Mouse (Mus musculus) induced T-regulatory cell, adult 2 months (primary cell): ENCODE measurements around the gene Hhipl1.

ENCODE experiments used
- DNase-seq: peaks from one replicate; pipeline ENCODE4 v3.0.0-alpha.2; 2012; ENCODE audit warnings: low read depth

Hhipl1 gene

DNA sequence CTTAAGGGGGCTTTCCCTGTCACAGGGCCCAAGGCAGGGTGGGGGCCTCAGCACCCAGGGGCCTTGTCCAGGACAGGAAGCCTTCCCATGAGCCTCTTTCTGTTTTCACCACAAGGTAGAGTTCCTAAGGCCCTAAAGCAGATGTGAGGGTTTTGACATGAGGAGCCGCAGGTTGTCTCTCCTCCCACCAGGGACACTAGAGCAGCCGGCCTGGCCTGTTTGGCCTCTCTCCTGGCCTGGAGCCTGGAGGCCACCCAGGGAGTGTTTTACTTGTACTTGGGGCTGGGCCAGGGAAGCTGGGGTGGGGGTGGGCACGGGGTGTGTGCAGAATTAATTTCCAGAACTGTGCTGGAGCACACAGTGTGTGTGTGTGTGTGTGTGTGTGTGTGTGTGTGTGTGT, 59.3 kb downstream of the Hhipl1 start:
- DNase-seq: no peak

DNA sequence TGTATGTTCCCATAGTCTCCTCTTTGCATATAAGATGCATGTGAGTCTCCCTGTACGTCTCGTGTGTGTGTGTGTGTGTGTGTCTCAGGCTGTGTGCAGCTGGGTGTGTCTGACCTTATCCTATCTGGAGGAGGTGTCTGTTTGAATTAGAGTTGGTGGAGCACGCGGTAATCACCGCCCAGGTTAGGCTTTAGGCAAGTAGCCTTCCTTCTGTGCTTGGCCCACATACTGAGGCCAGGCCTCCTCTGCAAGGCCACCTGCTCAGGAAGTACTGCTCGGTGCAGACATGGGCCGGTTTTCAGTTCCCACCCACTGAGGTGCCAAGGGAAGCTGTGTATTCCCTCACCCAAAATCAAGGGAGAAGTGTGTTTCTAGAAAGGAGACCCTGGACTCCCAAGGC, 59.8 kb downstream of the Hhipl1 start:
- DNase-seq: no peak

DNA sequence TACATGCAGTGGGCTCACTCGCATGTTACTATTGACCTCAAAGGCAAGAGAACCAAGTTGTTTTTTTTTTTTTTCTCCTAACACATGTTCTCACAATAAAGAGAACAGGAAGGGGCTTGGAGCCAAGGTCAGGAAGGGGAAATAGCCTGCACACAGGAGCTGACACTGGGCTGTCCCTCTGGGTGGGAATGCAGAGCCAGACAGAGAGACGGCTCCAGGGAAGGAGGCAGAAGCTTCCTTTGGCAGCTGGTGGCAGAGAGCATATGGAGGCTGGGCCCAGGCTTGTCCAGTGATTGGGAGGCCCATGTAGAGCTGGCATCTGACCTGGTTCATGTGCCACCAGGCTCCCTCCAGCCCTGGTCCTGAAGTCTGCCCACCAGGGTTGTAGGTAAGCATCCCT, 61.8 kb downstream of the Hhipl1 start:
- DNase-seq: no peak

DNA sequence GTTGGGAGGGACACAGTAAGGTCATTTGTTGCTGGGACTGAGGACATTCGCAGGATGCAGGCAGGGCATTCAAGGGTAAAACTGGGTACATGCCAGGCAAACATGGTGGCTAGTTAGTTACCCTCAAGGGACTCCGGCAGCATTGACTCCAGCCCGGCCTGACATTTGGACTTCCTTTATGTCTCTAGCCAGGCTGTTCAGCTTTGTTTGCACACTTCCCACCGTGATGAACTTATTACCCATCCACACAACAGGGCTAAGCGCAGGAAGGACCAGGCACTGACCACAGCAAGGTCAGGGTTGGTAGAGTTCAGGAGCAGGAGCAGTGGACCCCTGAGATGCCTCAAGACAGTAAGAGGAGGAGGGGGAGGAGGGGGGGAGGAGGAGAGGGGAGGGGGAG, 62.9 kb downstream of the Hhipl1 start:
- no peak for DNase-seq

DNA sequence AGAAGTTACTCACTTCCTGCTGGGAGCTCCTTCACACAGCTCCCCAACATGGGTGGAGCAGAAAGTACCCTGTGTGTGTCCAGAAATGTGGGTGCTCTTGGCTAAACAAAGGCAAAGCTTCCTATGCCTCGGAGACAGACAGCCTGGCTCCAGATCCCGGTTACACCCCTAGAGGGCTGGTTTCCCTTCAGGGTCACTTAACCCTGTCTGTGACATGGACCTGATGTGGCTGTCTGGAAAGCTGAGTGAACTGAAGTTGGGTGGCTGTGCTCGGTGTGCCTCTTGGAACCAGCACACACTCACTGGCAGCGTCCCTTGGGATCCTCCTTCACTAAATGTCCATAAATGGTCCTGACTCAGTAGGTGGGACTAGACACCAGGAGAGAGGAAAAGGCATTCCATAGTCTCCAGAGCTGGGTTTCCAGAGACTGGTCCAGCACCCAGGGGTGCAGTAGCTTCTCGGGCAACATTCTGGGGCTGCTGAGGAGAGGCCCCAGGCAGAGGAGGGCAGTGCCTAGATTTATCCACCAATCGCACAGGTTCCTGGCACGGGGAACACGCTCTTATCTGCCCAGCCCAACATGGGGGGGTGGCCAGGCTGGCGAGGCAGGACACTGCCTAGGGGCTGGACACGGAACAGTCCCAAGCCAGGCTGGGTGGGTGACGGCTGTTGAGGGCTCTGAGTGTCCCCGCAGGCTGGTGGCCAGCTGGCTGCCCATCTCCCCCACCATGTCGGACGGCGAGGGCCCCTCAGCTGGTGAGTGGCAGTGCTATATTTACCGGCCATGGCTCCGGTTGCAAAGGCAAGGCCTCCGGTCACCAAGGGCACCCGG, 64.7 kb downstream of the Hhipl1 start, which contains the start of gene Eml1:
Gene Eml1, plus strand, starts transcription at position 362 of the 833 bp plus-strand sequence.
- DNase-seq: no peak

DNA sequence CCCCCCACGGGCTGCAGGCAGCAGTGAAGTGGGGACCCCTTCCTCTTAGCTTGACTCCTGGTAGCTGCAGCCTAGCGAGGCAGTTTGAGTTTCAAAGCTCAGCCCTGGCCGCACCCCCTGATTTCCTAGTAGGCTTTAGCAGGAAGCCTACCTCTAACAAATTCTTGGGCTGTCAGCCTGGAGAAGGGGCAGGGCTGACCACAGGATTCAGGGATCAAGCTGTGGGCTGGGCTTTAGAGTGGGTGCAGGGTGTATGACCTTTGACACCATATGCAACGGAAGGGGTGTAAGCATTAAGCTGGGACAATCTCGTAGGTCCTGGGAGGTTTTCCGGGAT, 65.3 kb downstream of the Hhipl1 start:
- no peak for DNase-seq

DNA sequence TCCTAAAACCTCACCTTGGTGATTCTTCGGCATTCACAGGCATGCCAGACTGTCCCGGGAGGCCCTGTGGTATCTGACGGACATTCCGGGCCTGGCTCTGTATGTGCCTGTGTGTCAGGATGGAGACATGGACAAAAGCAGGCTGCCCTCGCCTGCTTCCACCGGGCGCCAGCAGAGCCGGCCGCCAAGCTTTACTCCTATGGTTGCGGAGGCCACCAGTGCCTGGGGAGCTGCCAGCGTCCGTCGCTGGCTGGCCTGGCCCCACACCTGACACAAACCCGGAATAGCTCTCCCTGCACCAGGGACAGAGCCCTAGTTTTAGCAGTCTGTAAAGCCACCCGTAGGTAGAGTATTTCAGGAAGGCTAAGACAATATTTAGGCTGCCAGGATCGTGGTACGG, 66.2 kb downstream of the Hhipl1 start:
- no peak for DNase-seq

DNA sequence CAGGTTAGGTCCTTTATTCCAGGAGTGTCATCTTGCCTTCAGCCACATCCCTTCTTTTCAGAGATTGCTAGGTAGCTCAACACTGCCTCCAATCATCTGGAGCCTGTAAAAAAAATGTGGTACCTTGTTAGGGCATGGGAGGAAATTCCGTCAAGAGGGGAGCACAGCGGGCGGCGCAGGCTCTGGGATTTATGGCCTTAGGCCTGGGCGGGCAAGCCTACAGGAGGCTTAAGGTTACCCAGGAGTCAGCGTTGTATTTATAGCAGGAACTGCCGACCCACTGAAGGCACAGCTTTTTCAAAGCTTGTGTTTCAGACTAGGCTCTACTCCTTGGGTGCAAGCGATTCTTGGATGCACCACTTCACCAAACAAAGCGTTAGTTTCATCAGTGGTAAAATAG, 67.5 kb downstream of the Hhipl1 start:
- DNase-seq: no peak

DNA sequence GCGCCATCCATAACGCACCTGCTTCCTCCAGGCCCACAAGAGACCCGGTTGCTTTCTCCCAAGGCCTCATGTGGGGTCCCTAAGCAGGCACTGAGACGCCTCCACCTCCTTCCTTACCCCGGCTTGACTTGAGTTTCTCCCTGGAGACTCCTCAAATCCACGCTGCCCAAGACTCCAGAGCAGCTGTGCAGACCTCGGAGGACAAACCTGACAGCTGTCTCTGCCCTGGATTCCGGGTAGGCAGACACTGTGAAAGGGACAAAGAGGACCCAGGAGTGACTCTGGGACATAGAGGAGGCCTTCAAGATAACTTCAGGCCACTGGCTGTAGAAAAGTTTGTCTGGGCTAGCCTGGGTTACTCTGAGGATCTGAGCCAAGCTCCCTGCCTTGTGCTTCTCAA, 68.6 kb downstream of the Hhipl1 start:
- DNase-seq: no peak

DNA sequence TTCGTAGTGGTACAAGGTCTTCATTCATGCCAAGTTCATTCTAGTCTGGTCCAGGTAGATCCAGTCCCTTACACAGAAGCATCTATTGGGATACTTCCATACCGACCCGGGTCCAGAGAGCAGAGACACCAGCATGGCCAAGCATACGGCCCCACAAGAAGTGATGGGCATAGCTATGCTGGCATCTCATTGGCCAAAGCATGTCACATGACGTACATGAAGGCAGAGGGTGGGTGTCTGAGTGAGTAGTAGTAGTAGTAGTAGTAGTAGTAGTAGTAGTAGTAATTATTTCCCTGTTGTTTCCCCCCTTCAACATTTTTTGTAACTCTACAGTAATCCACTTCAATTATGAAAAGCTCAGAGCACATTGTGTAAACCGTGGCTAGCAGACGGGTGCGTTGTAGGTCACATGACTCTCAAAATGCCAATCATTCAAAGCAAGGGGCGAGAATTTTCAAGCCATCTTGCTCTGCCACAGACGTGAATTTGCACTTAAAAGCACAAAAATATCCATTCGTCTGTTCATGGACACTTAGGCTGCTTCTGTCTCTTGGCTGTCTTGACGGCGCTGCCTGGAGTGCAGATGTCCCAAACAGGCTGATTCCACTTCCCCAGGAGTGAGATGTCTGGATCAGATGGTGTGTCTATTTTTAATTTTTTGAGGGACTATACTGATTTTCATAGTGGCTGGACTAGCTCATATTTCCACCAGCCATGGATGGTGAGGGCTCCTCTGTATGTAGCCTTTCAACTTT, 72.5 kb downstream of the Hhipl1 start:
- DNase-seq: no peak
